Mouse (Mus musculus): ENCODE results near the gene Ccdc28b. TPM values are rescaled to one million over a fixed set of nuclear protein-coding genes. Genes with fewer than 3 reads are reported as not detected.

Gene Ccdc28b
- polyA plus RNA-seq, 1 experiment from 2014 or later: 53.6 TPM

Other genes starting within 250 kb of the Ccdc28b start
- gene Zbtb8a, start 245.8 kb downstream of the Ccdc28b start, polyA plus RNA-seq (2016; fragmentation: Nextera tagmentation; extraction: Ambion mirVana): 12.0 and 13.0 TPM in 2 replicates
- 1.2 and 1.4 TPM in 2 replicates for gene Zbtb8b, start 183.1 kb downstream of the Ccdc28b start, polyA plus RNA-seq (2016; fragmentation: Nextera tagmentation; extraction: Ambion mirVana)
- gene Bsdc1, start 162.4 kb downstream of the Ccdc28b start, polyA plus RNA-seq (2016; fragmentation: Nextera tagmentation; extraction: Ambion mirVana): 24.6 and 24.9 TPM in 2 replicates
- gene Tssk3, start 132.9 kb downstream of the Ccdc28b start, polyA plus RNA-seq (2016; fragmentation: Nextera tagmentation; extraction: Ambion mirVana): not detected in 2 replicates
- not detected in 2 replicates for gene Fam229a, start 132.8 kb downstream of the Ccdc28b start, polyA plus RNA-seq (2016; fragmentation: Nextera tagmentation; extraction: Ambion mirVana)
- gene Marcksl1, start 110.4 kb downstream of the Ccdc28b start, polyA plus RNA-seq (2016; fragmentation: Nextera tagmentation; extraction: Ambion mirVana): 1,451 and 1,538 TPM in 2 replicates
- gene Hdac1, start 81.2 kb downstream of the Ccdc28b start, polyA plus RNA-seq (2016; fragmentation: Nextera tagmentation; extraction: Ambion mirVana): 278 and 292 TPM in 2 replicates
- 12.4 and 17.0 TPM in 2 replicates for gene Lck, start 50.3 kb downstream of the Ccdc28b start, polyA plus RNA-seq (2016; fragmentation: Nextera tagmentation; extraction: Ambion mirVana)
- 3.4 and 4.1 TPM in 2 replicates for gene Fam167b, start 45.4 kb downstream of the Ccdc28b start, polyA plus RNA-seq (2016; fragmentation: Nextera tagmentation; extraction: Ambion mirVana)
- 259 and 264 TPM in 2 replicates for gene Eif3i, start 23.3 kb downstream of the Ccdc28b start, polyA plus RNA-seq (2016; fragmentation: Nextera tagmentation; extraction: Ambion mirVana)
- gene Tmem234, start 23.3 kb downstream of the Ccdc28b start, polyA plus RNA-seq (2016; fragmentation: Nextera tagmentation; extraction: Ambion mirVana): 187 and 190 TPM in 2 replicates
- 2.3 and 2.7 TPM in 2 replicates for gene Dcdc2b, start 9.7 kb downstream of the Ccdc28b start, polyA plus RNA-seq (2016; fragmentation: Nextera tagmentation; extraction: Ambion mirVana)
- 31.8 and 32.5 TPM in 2 replicates for gene Iqcc, start 4.8 kb downstream of the Ccdc28b start, polyA plus RNA-seq (2016; fragmentation: Nextera tagmentation; extraction: Ambion mirVana)
- 106 and 109 TPM in 2 replicates for gene Txlna, start 17.1 kb upstream of the Ccdc28b start, polyA plus RNA-seq (2016; fragmentation: Nextera tagmentation; extraction: Ambion mirVana)
- gene Kpna6, start 48.8 kb upstream of the Ccdc28b start, polyA plus RNA-seq (2016; fragmentation: Nextera tagmentation; extraction: Ambion mirVana): 13.9 and 18.0 TPM in 2 replicates
- gene Tmem39b, start 72.9 kb upstream of the Ccdc28b start, polyA plus RNA-seq (2016; fragmentation: Nextera tagmentation; extraction: Ambion mirVana): 15.4 and 16.8 TPM in 2 replicates
- gene Khdrbs1, start 118.4 kb upstream of the Ccdc28b start, polyA plus RNA-seq (2016; fragmentation: Nextera tagmentation; extraction: Ambion mirVana): 204 TPM in 2 replicates
- 327 and 335 TPM in 2 replicates for gene Ptp4a2, start 187.3 kb upstream of the Ccdc28b start, polyA plus RNA-seq (2016; fragmentation: Nextera tagmentation; extraction: Ambion mirVana)